Comparison of ENCODE assay signal across 10 mouse cellular contexts in genomic region chr14:34777810-34778209, GRCm38 (mm10). TPM values are rescaled to one million over a fixed set of nuclear protein-coding genes. Genes with fewer than 3 reads are reported as not detected.
A peak's percentile ranks its signal among the peaks of the same experiment; 100 is the strongest.
DNase-seq lines count a peak whose midpoint lies in the region; ATAC-seq and TF ChIP-seq lines count a peak whose summit lies in the region.
"Had no signal": no experiment of that assay in that cellular context is flagged by ENCODE, and none has a peak within 500 bp of the region (broad histone marks: within the 10 kb centered on the region; RNA-seq: fewer than 3 reads in every experiment).

No protein-coding gene starts in this region.

- TF ChIP-seq POLR2A in heart, adult 2 months (IDR thresholded peaks at IDR 0.05; ENCODE audit: insufficient read depth, low read depth, low read length): no peak
- no peak for TF ChIP-seq POLR2A in small intestine, adult 2 months (IDR thresholded peaks at IDR 0.05; ENCODE audit: low read depth, low read length)

- CTCF ChIA-PET in Patski (lab: Charles Lee): interaction anchor here (0.6 to 3.3 kb wide), 6 partner anchors 9 to 161 kb away, joined by 3 to 25 read pairs (median 9); no protein-coding TSS in a partner anchor

- POLR2A ChIA-PET in Patski (lab: Charles Lee): no interaction called here

- no peak for ATAC-seq in heart, embryonic 12.5 days (ENCODE audit: insufficient number of reproducible peaks, low FRiP score)
- peak; percentile 62 for ATAC-seq in Patski
- peak; percentile 50; the same call in 1 of the 2 replicates for ATAC-seq in heart, embryonic 16.5 days (replicated peaks; ENCODE audit: extremely low read depth, insufficient read depth, low FRiP score)
- ATAC-seq in megakaryocyte, adult 5-6 weeks (ENCODE audit: poor library complexity, severe bottlenecking): peak; percentile 77

- no peak overlapping the region for H3K9ac ChIP-seq in heart, adult 2 months (ENCODE audit: low read depth, low read length)
- H3K9ac ChIP-seq in heart, embryonic 12.5 days: no peak overlapping the region
- H3K9ac ChIP-seq in heart, embryonic 16.5 days (ENCODE audit: low read length): no peak overlapping the region
- H3K9ac ChIP-seq: embryonic facial prominence, embryonic 15.5 days had no signal

- TF ChIP-seq CTCF in heart, adult 2 months (IDR thresholded peaks at IDR 0.05): peak; percentile 81
- peak; percentile 61 for TF ChIP-seq CTCF in Patski (IDR thresholded peaks at IDR 0.05)
- TF ChIP-seq CTCF in small intestine, adult 2 months (IDR thresholded peaks at IDR 0.05; ENCODE audit: extremely low read depth, insufficient read length, insufficient replicate concordance, low read depth, low read length): peak; percentile 81

- no peaks in the 10 kb centered on the region for H3K36me3 ChIP-seq in heart, adult 2 months (ENCODE audit: control insufficient read depth, insufficient read depth, low read length)
- H3K36me3 ChIP-seq in heart, embryonic 12.5 days: no peaks in the 10 kb centered on the region
- H3K36me3 ChIP-seq in heart, embryonic 16.5 days (ENCODE audit: control insufficient read depth, insufficient read depth): no peaks in the 10 kb centered on the region
- no peaks in the 10 kb centered on the region for H3K36me3 ChIP-seq in small intestine, adult 2 months (ENCODE audit: control insufficient read depth, insufficient read depth, low read length)
- H3K36me3 ChIP-seq: embryonic facial prominence, embryonic 15.5 days had no signal

- no peak for DNase-seq in heart, adult 2 months
- DNase-seq in Patski (ENCODE audit: low read depth, low spot score): no peak
- DNase-seq in cerebellum, postnatal 36 days: peak; percentile 21 to 54
- peak; percentile 38 to 61 for DNase-seq in kidney, postnatal 36 days

- WGBS in heart, adult 2 months: 14% methylated on average over 10 of the region's 10 CpGs
- 14% methylated on average over 10 of the region's 10 CpGs for WGBS in heart, embryonic 12.5 days
- 15% methylated on average over 10 of the region's 10 CpGs for WGBS in heart, embryonic 16.5 days
- WGBS in small intestine, adult 2 months: 18% methylated on average over 10 of the region's 10 CpGs

- TF ChIP-seq EP300 in heart, adult 2 months (IDR thresholded peaks at IDR 0.05; ENCODE audit: insufficient read depth, low read depth, low read length): peak; percentile 45; the same call in 1 of the 2 replicates

- H3K27ac ChIP-seq in heart, adult 2 months: no peak overlapping the region
- H3K27ac ChIP-seq in heart, embryonic 12.5 days (ENCODE audit: poor library complexity, severe bottlenecking): no peak overlapping the region
- no peak overlapping the region for H3K27ac ChIP-seq in heart, embryonic 16.5 days (ENCODE audit: low read length)
- no peak overlapping the region for H3K27ac ChIP-seq in small intestine, adult 2 months (ENCODE audit: insufficient read depth, low read depth, low read length)
- H3K27ac ChIP-seq: embryonic facial prominence, embryonic 15.5 days; macrophage had no signal

- no peak overlapping the region for H3K4me2 ChIP-seq in heart, embryonic 12.5 days
- no peak overlapping the region for H3K4me2 ChIP-seq in heart, embryonic 16.5 days (ENCODE audit: low read depth, low read length)
- H3K4me2 ChIP-seq: embryonic facial prominence, embryonic 15.5 days had no signal

- intact Hi-C loops in heart, adult 2 months (cut with DNase I): loop anchor here (1.0 kb wide), 1 partner anchor 162 kb away; no protein-coding TSS in a partner anchor

- no peaks in the 10 kb centered on the region for H3K79me2 ChIP-seq in heart, adult 2 months (replicated peaks; ENCODE audit: control insufficient read depth, insufficient read depth, low read length)

- no peaks in the 10 kb centered on the region for H3K27me3 ChIP-seq in heart, adult 2 months (ENCODE audit: control insufficient read depth, insufficient read depth, low read length)
- H3K27me3 ChIP-seq in heart, embryonic 12.5 days (replicated peaks): peaks cover 8% of the 10 kb centered on the region; the same call in 1 of the 2 replicates
- H3K27me3 ChIP-seq in Patski: no peaks in the 10 kb centered on the region
- no peaks in the 10 kb centered on the region for H3K27me3 ChIP-seq in heart, embryonic 16.5 days (ENCODE audit: control insufficient read depth, insufficient read depth, low read length)
- no peaks in the 10 kb centered on the region for H3K27me3 ChIP-seq in small intestine, adult 2 months (ENCODE audit: control insufficient read depth, insufficient read depth, low read length)

- no peak overlapping the region for H3K4me3 ChIP-seq in heart, adult 2 months
- no peak overlapping the region for H3K4me3 ChIP-seq in heart, embryonic 12.5 days
- no peak overlapping the region for H3K4me3 ChIP-seq in heart, embryonic 16.5 days (ENCODE audit: low read length)
- H3K4me3 ChIP-seq in small intestine, adult 2 months (ENCODE audit: low read depth, low read length): no peak overlapping the region
- H3K4me3 ChIP-seq: embryonic facial prominence, embryonic 15.5 days had no signal

- in situ Hi-C loops in Patski (cut with MboI; ENCODE audit: low pct_unique_long_range_greater_than_20kb): loop anchor here (10.0 kb wide), 1 partner anchor 343 kb away; no protein-coding TSS in a partner anchor

- no peaks in the 10 kb centered on the region for H3K4me1 ChIP-seq in heart, adult 2 months (ENCODE audit: control insufficient read depth, insufficient read depth, low read length)
- no peaks in the 10 kb centered on the region for H3K4me1 ChIP-seq in heart, embryonic 12.5 days (replicated peaks)
- H3K4me1 ChIP-seq in heart, embryonic 16.5 days (ENCODE audit: control insufficient read depth, insufficient read depth, low read length): no peaks in the 10 kb centered on the region
- peaks cover 19% of the 10 kb centered on the region; the same call in 1 of the 2 replicates for H3K4me1 ChIP-seq in small intestine, adult 2 months (ENCODE audit: control insufficient read depth, insufficient read depth, insufficient read length, low read length)
- H3K4me1 ChIP-seq: embryonic facial prominence, embryonic 15.5 days had no signal

- H3K9me3 ChIP-seq in heart, embryonic 12.5 days (replicated peaks): peaks cover 7% of the 10 kb centered on the region
- H3K9me3 ChIP-seq in heart, embryonic 16.5 days (replicated peaks; ENCODE audit: control insufficient read depth, low read length): peaks cover 10% of the 10 kb centered on the region; the same call in 1 of the 2 replicates

RNA-seq across cellular contexts. Expression of gene Grid1, which starts 42.1 kb away (rescaled TPM):
- total RNA-seq in heart, adult 2 months (2021): not detected
- polyA plus RNA-seq in heart, adult 2 months (2012; rRNA removed): 0.03 and 0.04 TPM in 2 replicates
- polyA plus RNA-seq in heart, embryonic 12.5 days (2016; fragmentation: Nextera tagmentation; extraction: Ambion mirVana): 0.44 and 0.51 TPM in 2 replicates
- polyA plus RNA-seq in Patski (2021): not detected
- 0.26 and 0.36 TPM in 2 replicates for polyA plus RNA-seq in heart, embryonic 16.5 days (2015; fragmentation: Nextera tagmentation; extraction: Ambion mirVana)
- total RNA-seq in megakaryocyte, adult 5-6 weeks (2015): not detected in 2 replicates
- total RNA-seq in megakaryocyte, adult 5-6 weeks (2017): not detected in 2 replicates
- polyA plus RNA-seq in small intestine, adult 2 months (2012; rRNA removed): not detected in 2 replicates
- polyA plus RNA-seq: macrophage had no signal

Comparison
In these comparisons a context has a peak if more than half of its experiments do, and no peak if none do; other contexts are left out.
1. DNase-seq: peak in cerebellum, postnatal 36 days (2 of 2) and kidney, postnatal 36 days (2 of 2); none in heart, adult 2 months (0 of 2) and Patski (single experiment).
2. Peak in every context shown above with its lines, with median percentiles within 50 percentile points of each other: CTCF ChIP-seq.